Mouse (Mus musculus) adrenal gland, adult 18-20 months (tissue): ENCODE data around the gene Scfd1. TPM values are rescaled to one million over a fixed set of nuclear protein-coding genes. Genes with fewer than 3 reads are reported as not detected.

Experiments used
- DNase-seq, 2 experiments: peaks; one replicate each; pipeline ENCODE4 v3.0.0; 2021 to 2022; ENCODE audit warnings: low spot score in 2 of 2
- long read RNA-seq, 2 experiments: library from polyadenylated mRNA; stranded (forward); transcript quantifications; one replicate each; pipeline ENCODE4 v2.0.0; 2021
- total RNA-seq, 2 experiments: library from RNA; stranded (reverse); gene quantifications; 1 replicate in 1 of 2; 2 replicates in 1 of 2; pipeline ENCODE4 v1.2.3; 2021

Scfd1 gene
- total RNA-seq, result 10 to 100 TPM; 54.2 to 64.6 TPM
- long read RNA-seq, experiment 1, transcript Scfd1-201 (25 exons, 2,096 nt), result major isoform, 31 of 39 reads
- long read RNA-seq, experiment 1, partial matches to known transcripts, result 3 of 39 reads
- long read RNA-seq, experiment 1, other reads (novel, unspliced or antisense), result 4 of 39 reads
- long read RNA-seq, experiment 2, transcript Scfd1-201 (25 exons, 2,096 nt), result major isoform, 111 of 126 reads
- long read RNA-seq, experiment 2, partial matches to known transcripts, result 11 of 126 reads
- long read RNA-seq, experiment 2, other reads (novel, unspliced or antisense), result 4 of 126 reads

GRCm38 (mm10) chr12:51377003-51377887, at the start of gene Scfd1:
TSS of gene Scfd1 (plus strand) at chr12:51377510.
- DNase-seq, result peak; percentile 89 to 90

GRCm38 (mm10) chr12:51337014-51337413, 40.3 kb upstream of the Scfd1 start:
- no peak for DNase-seq

DNA sequence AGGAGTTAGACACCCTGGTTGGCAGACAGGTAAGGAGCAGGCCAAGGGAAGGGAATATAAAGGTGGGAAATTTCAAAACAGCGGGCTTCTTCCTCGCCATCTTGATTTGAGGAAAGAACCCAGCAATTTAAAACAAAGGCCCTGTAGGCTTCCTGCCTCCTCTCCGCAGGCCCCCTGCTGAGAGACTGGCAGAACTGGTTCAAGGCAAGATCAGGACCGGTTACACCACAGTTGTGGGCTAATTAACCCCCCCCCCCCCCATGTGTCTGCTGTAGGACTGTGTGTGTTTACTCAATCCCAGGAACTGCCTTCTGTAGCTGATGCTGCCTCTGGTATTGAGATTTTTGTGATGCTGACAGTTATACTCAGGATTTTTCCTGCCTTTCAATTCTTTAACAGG, 31.2 kb upstream of the Scfd1 start:
- no peak for DNase-seq

- peak; percentile 83 to 84 for DNase-seq
Observed at GRCm38 (mm10) chr12:51347988-51348697, 29.2 kb upstream of the Scfd1 start, which contains the start of gene G2e3. TSS of gene G2e3 (plus strand) at chr12:51348061.

GRCm38 (mm10) chr12:51348698-51348998, 28.7 kb upstream of the Scfd1 start:
- DNase-seq, result no peak

GRCm38 (mm10) chr12:51355296-51355695, 22.0 kb upstream of the Scfd1 start:
- no peak for DNase-seq

- no peak for DNase-seq
Observed at GRCm38 (mm10) chr12:51361294-51361693, 16.0 kb upstream of the Scfd1 start.

- no peak for DNase-seq
Observed at GRCm38 (mm10) chr12:51362898-51363297, 14.4 kb upstream of the Scfd1 start.

- DNase-seq, result no peak
Observed at GRCm38 (mm10) chr12:51368504-51368903, 8.8 kb upstream of the Scfd1 start.

DNA sequence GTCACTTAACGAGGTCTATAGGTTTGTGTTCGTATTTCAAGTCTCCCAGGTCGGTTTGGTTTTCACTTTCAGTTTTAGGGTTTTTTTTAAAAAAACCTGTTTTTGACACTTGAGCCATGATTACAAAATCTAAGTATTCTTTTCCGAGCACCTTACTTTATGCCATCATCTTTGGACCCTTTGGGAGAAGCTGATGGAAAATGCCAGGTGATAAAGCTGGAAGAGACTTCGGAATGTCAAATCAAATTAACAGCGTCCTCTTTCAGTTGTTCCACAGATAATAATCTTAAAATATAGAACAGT, 529 bp downstream of the Scfd1 start:
- DNase-seq, result no peak

DNA sequence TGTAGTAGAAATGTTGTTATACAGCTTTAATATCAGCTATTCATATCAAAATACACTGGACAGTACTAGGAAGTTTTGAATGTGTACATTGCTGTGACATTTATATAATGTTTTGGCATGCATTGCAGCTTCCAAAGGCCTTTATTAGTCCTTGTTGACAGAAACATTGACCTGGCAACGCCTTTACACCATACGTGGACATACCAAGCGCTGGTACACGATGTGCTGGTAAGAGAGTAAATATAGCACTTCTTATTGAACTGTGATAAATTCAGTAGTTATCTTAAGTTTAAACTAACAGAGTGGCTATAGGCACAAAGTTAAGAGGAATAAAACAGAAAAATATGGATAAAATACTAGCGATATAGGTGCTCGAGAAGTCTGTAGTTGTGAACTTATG, 22.6 kb downstream of the Scfd1 start:
- DNase-seq, result no peak

GRCm38 (mm10) chr12:51402060-51402698, 24.9 kb downstream of the Scfd1 start:
- DNase-seq, result no peak

DNA sequence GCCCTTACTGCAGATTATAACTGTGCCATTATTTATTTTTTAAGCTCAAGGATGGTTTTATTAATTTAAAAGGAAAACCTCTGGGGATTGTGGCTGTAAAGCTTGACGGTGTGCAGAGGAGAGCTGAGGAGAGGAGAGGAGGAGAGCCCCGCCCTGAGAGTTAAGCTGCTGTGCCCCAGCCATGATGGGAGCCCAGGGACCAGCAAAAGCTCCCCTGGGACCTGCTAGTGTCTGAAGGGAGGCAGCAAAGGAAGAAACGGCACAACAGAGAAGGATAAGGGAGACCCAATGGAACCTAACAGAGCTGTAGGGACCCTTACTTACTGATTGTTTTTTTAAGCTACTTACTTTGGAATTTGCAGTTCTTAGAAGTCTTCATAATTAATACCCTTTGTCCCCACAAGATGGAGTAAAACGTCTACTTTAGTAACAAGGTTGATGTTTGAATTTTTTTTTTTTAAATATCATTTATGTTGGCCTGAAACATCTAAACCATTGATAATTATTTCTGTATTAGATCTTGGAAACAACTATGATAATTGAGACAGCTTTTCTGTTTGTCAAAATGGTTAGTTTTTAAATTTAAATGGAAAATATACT, 26.8 kb downstream of the Scfd1 start:
- DNase-seq, result no peak

DNA sequence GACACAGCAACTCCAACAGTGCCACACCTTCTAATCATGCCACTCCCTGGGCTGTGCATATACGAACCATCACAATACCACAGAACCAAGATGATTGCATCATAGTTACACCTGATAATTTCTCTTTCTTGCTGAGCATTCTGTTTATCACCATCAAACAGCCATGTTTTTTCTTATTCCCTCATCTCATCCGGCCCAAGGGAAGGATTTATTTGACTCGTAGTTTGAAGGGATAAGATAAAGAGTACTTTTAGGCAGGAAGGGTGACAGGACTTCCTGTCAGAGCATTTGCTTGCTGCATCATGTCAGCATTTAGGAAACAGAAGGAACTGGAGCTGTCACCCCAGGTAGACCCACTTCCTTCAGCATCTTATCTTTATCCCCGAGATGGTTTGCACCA, 34.1 kb downstream of the Scfd1 start:
- DNase-seq, result no peak

DNA sequence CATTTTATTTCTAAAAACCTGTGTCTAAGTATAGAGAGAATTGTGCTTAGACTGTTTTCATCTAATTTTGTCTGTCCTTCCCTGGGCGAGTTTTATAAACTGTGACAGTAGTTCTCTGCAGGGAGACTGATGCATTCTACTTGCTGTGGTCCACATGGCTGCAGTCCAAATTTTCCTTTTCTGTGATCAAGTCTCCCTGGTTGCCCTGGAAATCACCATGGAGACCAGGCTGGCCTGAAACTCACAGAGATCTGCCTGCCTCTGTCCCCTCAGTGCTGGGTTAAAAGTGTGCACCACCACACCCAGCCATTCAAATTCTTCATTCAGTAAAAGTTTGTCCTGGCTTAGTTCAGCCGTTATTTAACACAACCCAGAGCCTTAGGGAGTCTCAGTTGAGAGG, 60.2 kb downstream of the Scfd1 start:
- no peak for DNase-seq

DNA sequence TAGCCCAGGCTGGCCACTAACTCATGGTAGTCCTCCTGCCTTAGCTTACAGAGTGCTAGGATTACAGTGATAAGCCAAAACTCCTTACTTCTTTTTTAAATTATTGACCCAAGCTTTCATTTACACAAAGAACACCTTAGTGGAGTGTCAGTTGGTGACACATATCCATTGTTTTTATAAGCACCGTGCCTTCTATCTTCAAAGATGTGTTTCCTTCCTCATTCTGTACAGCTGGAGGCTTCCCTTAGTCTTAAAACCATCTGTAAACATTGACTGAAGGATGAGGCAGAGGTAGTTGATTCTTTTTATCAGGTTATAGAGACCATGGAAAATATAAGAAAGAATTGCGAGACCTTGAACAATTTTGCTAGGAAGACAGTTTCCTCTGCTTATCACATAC, 61.0 kb downstream of the Scfd1 start:
- DNase-seq, result no peak

GRCm38 (mm10) chr12:51449303-51449702, 72.0 kb downstream of the Scfd1 start:
- no peak for DNase-seq

DNA sequence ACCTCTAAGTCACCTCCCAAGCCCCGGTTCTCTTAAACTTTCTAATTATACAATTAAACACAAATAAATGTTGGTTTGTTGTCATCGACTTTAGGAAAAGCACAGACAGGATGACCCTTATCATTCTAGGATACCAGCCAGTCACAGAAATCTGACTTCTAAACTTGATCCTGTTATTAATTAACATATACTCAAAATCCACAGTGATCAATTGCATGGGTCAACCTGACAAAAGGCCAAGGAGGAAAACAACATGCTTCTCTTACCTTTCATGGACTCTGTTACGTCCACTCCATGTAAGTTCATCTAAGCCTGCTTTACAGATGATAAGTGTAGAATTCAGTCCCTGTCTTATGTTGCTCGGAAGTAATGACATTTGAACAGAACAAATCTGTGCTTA, 93.6 kb downstream of the Scfd1 start:
- DNase-seq, result no peak

- DNase-seq, result no peak
Observed at GRCm38 (mm10) chr12:51481246-51481645, 103.9 kb downstream of the Scfd1 start.

GRCm38 (mm10) chr12:51492040-51492439, 114.7 kb downstream of the Scfd1 start:
- DNase-seq, result no peak

GRCm38 (mm10) chr12:51493476-51493875, 116.2 kb downstream of the Scfd1 start:
- DNase-seq, result peak in 1 of 2 experiments; percentile 6
